Mouse (Mus musculus) cerebellum, postnatal 25 days (tissue): Measurements from ENCODE around the gene Spop.
"Not testable (repeated sequence)": the region's sequence is repeated elsewhere in the genome, so short reads cannot be mapped to it uniquely, and the experiment has no call there.

Source experiments
- DNase-seq, 2 experiments: peaks; one replicate each; pipeline ENCODE4 v3.0.0; 2021; ENCODE audit warnings: mixed read lengths in 2 of 2

Spop gene

DNA sequence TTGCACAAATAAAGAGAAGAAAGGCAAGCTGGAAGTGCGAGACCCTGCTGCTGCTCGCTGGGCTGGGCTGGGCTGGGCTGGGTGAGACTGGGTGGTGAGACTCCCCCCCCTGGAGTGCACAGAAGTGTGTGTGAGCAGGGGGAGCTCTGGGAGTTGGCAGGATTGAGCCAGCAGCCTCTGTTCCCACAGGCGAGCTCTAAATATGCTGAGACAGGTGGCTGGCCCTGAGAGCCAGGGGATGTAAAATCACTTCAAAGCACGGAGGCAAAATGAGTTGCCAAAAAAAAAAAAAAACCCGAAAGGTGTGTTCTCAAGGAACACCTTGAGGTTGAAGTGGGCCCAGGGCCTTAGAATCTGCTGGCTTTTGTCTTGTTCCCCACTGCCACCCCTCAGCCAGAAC is 22.1 kb upstream of the Spop start:
- peak; percentile 77 to 80 for DNase-seq

DNA sequence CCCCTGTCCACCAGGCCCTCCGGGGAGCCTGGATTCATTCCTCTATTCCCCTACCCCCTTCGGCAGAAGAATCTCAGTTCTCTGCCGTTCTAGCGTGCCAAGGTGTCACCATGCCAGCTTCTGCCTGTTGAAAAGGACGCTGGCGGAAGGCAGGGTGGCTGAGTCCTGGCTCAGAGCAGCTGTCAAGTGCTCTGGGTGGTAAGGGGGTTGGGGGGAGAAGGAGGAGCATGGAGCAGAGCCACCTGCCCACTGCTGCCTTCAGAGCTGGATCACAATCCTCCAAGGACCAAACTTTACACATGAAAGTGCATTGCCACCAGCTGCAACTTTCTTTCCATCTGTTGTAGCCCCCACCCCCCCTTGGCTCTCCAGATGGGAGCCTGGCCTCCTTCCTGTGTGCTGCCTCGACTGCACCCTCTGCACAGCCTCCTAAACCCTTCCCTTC is 21.6 kb upstream of the Spop start:
- peak; percentile 88 to 92 for DNase-seq

DNA sequence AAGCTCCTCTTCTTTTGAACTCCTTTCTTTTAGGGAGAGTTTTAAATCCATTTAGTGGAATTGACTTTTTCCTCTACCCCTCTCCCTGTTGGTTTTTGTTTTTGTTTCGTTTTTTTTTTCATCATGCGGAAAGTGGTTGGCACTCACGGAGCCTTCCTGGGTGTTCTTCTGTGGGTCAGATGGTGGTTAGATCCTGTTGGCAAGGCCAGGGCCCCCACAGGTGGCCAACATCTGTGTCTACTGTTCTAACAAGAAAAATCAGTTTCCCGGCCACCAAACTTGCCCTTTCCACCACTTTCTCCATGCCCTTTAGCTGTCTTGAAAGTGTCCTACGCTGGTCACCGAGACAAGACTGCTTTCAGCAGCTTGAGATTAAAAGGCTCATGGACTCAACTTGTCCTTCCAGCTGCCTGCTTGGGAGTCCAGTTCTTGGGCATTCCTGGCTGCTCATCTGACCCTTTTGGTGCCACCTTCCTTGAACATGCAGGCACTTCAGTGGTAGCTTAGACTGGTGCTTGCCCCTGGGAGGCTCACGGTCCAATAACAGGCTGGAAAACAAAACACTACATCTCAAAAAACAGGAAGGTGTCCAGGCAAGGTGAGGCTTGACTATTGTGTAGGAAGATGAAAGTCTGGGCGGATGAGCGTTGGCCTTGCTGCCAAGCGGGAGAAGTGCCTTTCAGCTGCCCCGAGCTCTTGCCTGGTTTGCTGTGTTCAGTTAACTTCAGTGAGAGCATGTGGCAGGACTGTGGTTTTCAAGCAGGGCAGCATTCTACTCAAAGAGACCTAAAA is 21.0 kb upstream of the Spop start:
- DNase-seq = peak; percentile 43 to 58

DNA sequence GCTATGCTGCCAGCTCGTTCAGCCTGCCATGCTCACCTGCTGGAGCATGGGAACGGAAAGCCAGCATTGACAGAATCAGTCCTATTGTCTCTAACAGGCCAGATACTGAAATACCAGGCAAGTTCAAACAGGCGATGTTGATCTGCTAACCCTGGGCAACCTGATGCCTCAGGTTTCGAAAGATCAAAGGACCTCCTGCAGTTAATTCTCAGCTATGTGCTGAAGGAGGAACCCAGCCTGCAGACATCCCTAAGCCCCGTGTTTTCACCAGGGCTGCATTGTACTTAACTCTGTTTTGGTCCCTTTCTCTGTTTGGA is 20.4 kb upstream of the Spop start:
- no peak for DNase-seq

DNA sequence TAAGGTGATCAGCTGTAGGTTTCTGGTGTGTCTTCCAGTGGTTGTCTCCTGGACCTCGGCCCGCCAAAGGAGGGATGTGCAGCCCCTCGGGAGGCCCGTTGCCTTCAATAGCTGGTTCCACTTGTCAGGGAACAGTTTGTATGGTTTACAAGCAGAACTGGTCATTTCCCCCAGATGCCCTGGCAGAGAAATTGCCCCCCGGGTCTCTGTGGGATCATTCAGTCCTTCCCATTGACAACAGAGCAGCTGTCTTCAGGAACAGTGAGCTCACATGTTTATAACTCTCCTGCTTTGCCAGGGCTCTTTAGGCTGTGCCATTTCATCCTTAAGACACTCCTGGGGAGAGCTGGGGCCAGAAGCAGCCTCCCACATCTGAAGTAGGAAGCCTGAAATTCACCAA is 19.8 kb upstream of the Spop start:
- DNase-seq = peak; percentile 37 to 40

DNA sequence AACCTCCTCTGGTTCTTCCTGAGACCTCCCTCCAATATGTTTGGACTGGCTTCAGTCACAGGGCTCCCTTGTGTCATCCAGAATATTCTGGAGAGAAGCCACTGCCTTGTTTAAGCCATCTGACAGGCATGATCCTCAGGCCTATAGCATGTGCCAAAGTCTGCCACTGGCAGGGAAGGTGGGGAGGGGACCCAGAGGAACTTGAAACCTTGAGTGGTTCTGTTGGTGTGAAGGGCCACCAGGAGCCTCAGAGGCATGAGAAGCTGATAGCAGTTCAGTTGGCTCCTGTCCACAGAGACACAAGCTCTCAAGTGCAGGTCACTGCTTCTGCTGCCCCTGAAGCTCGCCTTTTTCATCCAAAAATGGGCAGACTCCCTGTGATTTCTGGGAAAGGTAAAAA is 17.3 kb upstream of the Spop start:
- DNase-seq = peak; percentile 59 to 70

DNA sequence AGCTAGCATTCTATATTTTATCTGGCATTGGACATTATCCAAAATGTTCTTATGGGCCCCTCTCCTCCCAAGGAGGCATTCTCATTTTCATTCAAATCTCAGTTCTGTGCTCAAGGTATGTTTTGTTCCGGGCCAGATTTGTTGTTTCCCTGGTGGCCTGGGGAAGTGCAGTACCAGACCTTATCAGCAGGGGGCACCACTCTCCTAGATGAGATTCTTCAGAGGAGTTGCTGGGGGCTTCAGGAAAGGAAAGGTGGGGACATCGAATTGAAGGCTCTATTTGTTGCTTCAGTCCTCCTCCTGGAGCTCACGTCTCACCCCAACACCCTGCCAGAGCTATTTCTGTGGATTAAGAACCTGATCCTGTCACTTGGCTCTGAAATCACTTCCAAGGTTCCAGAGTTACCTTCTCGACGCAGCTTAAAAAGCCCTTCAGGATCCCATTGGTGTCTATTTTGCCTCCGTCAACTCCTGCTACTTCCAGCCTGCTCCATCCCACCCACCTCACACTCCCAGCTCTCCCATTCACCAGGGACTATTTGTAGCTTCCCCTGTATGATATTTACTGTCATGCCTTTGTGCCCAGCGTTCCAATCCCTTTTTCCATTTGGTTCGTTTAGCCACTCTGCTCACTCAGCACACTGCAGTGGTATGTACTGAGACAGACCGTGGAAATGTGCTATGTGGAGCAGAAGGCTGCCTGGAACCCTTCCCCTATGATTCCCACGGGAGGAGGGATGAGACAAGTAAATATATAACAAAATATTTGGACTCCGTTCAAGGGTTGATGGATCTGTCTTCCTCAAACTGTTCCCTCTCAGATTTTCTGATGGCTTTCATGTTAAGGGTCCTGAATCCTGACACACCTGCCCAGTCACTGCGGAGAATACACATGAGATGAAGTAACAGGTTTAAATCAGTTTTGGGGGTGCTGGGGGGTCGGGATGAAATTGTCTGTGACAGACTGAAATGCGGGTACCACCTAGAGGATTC is 15.7 kb upstream of the Spop start:
- peak; percentile 85 to 90 for DNase-seq

DNA sequence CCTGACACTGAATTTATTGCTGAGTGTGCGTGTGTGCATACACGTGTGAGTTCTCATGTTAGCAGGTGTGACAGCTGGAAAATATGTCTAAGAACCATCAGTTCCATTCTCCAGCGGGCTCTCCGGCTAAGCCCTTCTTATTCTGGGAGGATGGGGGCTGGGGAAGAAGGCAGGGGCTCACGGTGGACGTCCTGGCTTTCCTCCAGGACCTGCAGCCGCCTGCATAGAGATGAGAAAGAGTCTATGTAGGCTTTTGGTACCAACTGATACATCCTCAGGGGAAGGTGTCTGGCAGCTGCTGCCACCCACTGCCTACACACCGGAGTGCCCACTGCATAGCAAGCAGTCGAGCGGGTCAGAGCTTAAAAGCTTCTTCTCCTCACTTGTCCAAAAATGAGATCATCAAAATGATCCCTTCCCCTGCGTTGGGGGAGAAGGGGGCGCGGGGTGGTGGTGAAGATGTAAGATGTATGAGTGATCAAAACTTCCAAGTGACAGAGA is 14.3 kb upstream of the Spop start:
- peak; percentile 30 to 36 for DNase-seq

DNA sequence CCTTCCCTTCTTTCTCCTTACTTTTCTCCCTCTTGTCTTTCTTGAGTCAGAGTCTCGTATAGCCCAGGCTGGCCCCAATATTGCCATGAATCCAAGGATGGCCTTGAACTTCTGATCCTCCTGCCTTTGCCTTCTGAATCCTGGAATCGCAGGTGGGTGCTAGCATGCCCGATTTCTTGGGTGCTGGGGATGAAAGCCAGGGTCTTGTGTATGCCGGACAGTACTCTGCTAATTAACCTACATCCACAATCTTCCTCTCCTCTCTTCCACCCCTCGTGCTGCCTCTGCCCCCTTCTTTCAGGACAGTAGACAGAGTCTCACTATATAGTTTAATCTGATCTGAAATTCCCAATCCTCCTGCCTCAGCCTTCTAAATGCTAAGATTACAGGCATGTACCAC is 12.3 kb upstream of the Spop start:
- peak in 1 of 2 experiments; percentile 25 for DNase-seq

DNA sequence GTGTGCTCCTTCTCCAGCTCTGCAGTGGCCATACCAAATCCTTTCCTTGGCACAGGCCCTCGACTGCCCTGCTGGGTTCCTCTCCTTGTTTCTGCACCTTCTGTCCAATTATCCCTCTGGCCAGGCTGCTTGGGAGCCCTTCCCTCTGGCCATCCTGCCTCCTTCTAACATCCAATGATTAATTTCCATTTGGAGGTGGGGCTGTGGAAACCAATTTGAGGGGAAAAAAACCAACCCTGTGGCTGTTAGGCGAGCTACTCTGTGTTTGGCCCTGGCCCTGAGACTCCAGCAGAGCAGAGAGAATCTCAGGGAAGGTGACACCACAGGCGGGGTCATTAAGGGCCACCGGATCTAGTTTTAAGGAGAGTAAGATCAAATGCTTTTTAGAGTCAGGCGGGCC is 11.7 kb upstream of the Spop start:
- DNase-seq = peak; percentile 89

DNA sequence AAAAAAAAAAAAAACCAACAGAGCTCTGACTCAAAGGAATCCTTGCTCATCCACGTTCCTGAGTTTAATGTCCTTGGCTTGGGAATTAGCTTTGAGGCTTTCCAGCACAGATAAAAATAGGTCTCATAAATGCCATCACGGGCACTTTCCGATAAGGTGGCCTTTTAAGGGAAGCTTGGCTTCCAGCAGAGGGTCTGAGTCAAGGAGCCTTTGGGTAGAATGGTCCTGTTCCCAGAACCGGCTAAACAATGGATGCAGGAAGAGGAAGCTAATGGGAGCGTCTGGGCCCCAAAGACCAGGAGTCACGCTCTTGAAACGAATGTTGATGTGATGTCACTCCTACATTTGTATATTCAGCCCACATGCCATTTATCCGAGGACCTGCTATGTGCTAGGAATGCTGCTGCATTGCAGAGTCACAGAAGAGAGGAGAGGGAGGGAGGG is 11.2 kb upstream of the Spop start:
- peak; percentile 50 to 62 for DNase-seq

DNA sequence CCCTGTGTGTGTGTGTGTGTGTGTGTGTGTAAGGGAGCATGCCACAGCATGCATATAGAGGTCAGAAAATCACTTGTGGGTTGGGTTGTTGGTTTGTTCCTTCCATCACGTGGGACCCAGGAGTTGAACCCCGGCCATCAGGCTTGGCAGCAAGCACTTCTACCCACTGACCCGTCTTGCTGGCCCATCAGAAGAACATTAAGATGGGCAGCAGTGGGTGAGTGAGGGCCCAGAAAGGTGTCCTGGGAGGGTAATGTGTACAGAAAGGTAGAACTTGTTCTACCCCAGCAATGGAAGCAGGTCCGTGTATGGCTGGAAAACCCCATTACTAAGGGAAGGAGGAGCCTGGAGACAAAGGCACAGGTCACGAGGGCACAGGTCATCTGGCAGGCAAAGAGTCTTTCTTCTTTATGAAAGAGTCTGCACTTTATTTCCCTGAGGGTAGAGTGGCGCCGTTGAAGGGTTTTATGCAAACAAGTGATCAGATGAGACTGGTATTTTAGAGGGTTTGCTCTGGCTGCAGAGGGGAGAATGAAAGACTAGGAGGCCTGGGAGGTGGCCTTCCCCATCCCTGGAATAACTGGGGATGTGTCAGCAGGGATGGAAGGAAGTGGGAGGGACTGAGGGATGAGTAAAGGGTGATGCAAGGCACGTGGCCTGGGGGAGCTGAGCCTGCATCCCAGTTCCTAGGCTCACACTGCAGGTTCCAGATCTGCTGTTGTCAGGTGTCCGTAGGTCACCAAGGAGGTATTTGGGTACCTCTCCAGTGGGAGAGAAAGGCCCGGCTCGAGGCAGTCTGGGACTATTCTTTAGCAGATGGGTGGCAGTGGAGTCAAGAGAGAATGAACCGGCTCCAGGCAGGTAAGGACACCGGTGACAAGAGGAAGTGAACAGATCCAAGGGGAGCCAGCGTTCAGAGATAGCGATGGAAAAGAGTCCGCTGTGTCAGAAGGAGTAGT is 10.2 kb upstream of the Spop start:
- peak; percentile 50 for DNase-seq

DNA sequence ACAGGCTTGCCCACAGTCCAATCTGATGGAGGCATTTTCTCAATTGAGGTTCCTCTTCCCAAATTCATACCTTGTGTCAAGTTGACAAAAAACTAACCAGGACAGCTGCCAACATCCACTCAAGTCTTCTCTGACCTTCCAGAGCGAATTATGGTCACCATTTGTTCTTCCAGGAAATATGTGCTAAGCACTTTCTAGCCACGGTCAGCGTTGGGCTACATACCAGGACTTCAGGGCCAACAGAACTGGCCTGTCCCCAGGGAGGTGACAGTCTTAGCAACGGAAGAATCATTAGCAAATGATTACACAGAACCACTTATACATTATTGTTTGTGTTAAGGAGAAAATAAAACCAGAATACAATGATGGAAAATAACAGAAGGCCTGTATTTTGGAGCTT is 8.1 kb upstream of the Spop start:
- DNase-seq = no peak

DNA sequence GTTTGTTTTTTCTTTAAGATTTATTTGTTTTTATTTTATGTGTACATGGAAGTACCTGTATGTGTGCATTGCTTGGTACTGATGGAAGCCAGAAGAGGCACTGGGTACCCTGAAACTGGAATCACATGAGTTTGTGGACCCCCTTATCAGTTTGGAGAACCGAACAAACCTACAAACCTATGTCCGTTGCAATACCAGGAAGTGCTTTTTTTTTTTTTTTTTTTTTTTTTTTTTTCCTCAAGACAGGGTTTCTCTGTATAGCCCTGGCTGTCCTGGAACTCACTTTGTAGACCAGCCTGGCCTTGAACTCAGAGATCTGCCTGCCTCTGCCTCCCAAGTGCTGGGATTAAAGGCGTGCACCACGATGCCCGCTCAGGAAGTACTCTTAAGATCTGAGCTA is 7.5 kb upstream of the Spop start:
- DNase-seq = not testable (repeated sequence)

DNA sequence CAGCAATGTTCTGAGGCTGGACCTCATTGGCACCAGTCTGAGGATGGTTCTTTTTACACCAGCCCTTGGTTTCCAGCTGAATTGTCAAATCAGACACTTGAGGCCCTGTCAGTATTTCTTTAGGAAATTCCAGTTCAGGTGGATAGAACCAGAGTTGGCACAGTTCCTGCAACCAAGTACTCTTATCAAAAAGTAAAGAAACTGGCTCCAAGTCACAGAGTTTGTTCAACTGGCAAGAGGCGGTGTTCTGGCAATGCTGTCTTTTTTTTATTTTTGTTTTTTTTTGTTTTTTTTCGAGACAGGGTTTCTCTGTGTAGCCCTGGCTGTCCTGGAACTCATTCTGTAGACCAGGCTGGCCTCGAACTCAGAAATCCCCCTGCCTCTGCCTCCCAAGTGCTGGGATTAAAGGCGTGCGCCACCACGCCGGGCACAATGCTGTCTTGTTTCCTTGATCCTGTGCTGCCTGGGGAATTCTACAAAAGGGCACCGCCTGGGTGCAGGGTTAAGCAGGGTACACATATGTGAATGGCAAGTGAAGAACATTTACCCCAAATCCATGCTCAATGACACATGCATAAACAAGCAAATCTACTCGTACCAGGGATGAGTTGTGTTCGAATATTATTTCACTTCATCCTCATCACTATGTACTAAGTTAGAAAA is 4.3 kb upstream of the Spop start:
- DNase-seq = no peak

DNA sequence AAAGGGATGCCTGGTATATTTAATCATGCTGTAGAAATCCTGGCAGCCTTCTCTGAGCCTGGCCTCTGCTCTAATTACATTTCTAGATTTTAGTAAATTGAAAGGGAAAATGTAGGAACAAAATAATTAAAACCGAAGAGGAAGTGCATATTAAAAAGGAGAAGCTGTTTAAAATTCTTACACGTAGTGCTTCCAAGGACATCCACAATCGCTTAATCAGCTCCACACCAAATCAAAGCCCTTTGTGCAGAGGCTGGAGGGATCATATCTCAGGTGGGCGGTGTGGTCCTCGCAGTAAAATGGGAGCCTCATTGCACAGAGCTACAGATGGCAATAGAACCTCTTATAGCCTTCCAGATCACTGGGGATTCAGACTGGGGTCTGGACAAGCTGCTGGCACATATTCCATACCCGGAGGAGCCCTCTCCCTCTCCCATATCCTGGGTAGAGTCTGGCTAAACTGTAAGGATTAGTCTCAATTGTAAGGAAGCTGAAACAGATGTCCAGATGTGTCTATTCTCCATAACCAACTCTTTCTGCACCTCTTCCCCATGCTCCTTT is 2.3 kb upstream of the Spop start:
- DNase-seq = no peak

DNA sequence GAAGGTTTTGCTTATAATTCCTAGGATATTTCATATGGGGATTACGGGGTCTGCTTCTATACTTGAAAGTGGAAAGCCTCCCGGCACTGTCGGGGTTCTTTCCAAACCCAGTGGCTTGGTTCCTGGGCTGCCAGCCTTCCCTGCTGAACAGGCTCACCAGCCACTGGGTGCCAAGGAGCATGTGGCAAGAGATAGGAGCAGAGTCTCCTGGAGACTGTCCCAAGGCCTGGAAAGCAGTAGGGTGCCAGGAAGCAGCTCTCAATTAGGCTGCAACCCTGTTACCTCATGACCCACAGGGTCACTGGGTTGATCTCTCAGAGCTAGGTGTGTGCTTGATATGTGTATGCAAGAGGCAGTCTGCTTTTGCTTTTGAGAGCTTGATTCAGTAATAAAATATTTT is 1.3 kb upstream of the Spop start:
- peak; percentile 23 to 46 for DNase-seq

DNA sequence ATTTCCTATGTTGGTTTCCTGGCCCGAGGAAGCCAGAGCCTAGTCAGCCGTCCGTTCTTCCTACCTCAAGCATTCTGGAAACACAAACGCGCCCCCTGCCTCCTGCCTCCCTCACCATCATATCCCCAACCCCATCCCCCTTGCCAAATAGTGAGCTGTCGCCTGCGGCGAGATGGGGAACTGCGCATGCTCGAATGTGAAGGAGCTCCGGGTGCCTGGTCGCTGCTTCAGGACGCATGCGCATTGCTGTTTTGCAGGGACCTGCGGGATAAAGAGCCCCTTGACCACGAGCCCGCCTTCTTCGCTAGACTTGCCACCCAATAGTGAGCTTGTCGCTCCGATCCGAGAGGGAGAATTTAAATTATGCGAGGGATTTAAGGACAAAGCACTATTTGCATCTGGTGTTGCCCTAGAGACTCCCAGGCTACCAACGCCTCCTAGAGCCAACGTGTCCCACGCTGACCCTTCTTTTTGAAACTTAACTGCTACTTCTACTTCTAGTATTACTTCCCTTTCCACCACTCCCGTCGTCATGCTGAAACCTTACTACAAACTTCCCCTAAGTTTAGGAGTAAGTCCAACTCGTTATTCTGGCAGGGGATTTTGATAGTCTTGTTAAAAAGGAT is 769 bp downstream of the Spop start:
- peak; percentile 95 to 96 for DNase-seq

DNA sequence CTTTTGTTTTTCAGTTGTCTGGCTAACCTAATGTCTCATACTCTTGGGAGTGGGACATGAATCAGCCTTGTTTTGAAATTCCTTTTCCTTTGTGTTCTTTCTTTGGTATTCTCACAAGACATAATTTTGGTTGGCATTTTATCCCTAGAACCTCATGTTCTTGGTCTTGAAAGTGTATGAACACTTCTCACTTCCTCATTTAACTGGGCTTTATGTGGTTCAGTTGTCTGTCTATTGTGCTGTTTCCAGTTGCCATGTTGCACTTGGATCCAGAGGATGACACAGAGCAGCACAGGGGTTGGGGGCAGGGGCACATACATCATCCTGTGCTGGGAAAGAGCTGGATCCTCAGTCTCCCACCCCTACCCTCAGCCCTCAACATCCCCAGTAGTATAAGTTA is 2.1 kb downstream of the Spop start:
- DNase-seq = no peak

DNA sequence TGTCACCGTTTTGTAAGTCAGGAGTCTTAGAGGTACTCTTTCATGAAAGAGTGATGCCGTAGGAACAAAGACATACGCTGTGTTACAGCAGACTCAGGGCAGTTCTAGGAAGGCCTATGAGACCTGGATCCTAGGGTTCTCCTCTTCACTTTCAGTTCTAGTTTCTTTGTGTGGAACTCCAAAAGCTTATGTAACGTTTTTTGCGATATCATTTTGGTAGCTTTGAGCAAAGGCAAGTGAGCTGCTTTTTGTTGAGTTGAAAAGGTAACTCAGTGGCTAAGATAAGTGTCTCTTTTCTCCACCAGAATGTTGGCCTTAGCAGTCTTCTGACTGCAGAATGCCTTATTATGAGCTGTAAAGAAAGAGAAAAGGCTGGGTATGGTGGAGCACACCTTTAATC is 3.5 kb downstream of the Spop start:
- no peak for DNase-seq

DNA sequence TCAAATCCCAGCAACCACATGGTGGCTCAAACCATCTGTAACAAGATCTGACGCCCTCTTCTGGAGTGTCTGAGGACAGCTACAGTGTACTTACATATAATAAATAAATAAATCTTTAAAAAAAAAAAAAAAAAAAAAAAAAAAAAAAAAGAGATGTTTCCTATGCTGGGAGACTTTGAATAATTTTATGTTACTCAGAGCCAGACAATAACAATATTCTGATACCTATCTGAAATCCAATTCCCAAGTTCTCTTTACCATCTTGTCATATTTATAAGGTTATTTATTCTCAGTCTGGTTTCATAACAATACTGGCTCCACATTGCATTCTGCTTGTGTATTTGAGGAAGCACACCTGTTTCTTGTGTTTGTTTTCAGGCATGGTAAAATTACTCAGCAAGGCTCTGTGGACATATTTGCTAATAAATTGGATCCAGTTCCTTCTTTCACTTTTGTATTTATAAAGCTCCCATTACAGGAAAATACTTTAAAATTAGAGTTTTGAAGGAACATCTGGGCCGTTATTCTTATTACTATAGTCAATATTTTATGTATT is 7.1 kb downstream of the Spop start:
- no peak for DNase-seq
